Mouse (Mus musculus) heart, postnatal 4 days (tissue): Measurements from ENCODE around the gene Gm3047. TPM values are rescaled to one million over a fixed set of nuclear protein-coding genes. Genes with fewer than 3 reads are reported as not detected.
"Not testable (repeated sequence)": the region's sequence is repeated elsewhere in the genome, so short reads cannot be mapped to it uniquely, and the experiment has no call there.

Experiments
- DNase-seq: peaks from one replicate; pipeline ENCODE4 v3.0.0; 2021
- total RNA-seq, 2 experiments: library from RNA; stranded (reverse); gene quantifications; 2 replicates each; pipeline ENCODE4 v1.2.3; 2021

Gene Gm3047
- total RNA-seq, result not detected

- DNase-seq, result not testable (repeated sequence)
Measured at GRCm38 (mm10) chr14:4555105-4555504, at the start of gene Gm3047. Gene Gm3047, plus strand, starts transcription at chr14:4555405.

Other genes with a start within 250 kb of the Gm3047 start
- not detected for gene Gm3149, start 238.1 kb upstream of the Gm3047 start, total RNA-seq
- gene 2610042L04Rik, start 220.6 kb upstream of the Gm3047 start, total RNA-seq, result under 1 TPM; 0.14 to 0.50 TPM
- not detected for gene Gm3159, start 157.9 kb upstream of the Gm3047 start, total RNA-seq
- gene Gm3164, start 140.0 kb upstream of the Gm3047 start, total RNA-seq, result under 1 TPM; 0.70 to 0.79 TPM
- gene Gm3173, start 124.4 kb upstream of the Gm3047 start, total RNA-seq, result not detected
- not detected for gene Gm3182, start 73.7 kb upstream of the Gm3047 start, total RNA-seq
- gene Gm8159, start 76.9 kb downstream of the Gm3047 start, total RNA-seq, result under 1 TPM in 1 of 2 experiments, not detected in 1; 0.21 TPM
- gene Gm3239, start 108.8 kb downstream of the Gm3047 start, total RNA-seq, result not detected
- not detected for gene Gm7876, start 153.8 kb downstream of the Gm3047 start, total RNA-seq
- gene Gm3252, start 171.4 kb downstream of the Gm3047 start, total RNA-seq, result under 1 TPM; 0.17 to 0.23 TPM
- gene Gm9602, start 220.9 kb downstream of the Gm3047 start, total RNA-seq, result not detected